Mouse (Mus musculus) thymus, adult 2 months (tissue): Measurements from ENCODE around the gene Nifk. TPM values are rescaled to one million over a fixed set of nuclear protein-coding genes. Genes with fewer than 3 reads are reported as not detected.

Experiments
- DNase-seq: peaks from one replicate; pipeline ENCODE4 v3.0.0; 2021
- H3K27ac ChIP-seq: fragments of 200-500 bp; 2 replicates; pipeline ENCODE4 v1.5.1; 2012; ENCODE audit warnings: low read length, control low read depth; ENCODE audit not compliant: control insufficient read depth, insufficient read depth
- H3K27me3 ChIP-seq: fragments of 200-500 bp; 2 replicates; pipeline ENCODE4 v1.6.1; 2012; ENCODE audit warnings: mild to moderate bottlenecking, low read length, moderate library complexity, mixed read lengths; ENCODE audit not compliant: control insufficient read depth, insufficient read depth
- H3K36me3 ChIP-seq: fragments of 200-500 bp; 2 replicates; pipeline ENCODE4 v1.6.1; 2012; ENCODE audit warnings: mild to moderate bottlenecking, low read length, moderate library complexity; ENCODE audit not compliant: control insufficient read depth, insufficient read depth
- H3K4me1 ChIP-seq: fragments of 200-500 bp; replicated peaks from 2 replicates; pipeline ENCODE4 v1.6.1; 2012; ENCODE audit warnings: low read length; ENCODE audit not compliant: control insufficient read depth, insufficient read depth
- H3K4me3 ChIP-seq: fragments of 200-500 bp; 2 replicates; pipeline ENCODE4 v1.5.1; 2012; ENCODE audit warnings: mild to moderate bottlenecking, low read length, control low read depth, moderate library complexity; ENCODE audit not compliant: control insufficient read depth, insufficient read depth
- CTCF ChIP-seq: fragments of 200-500 bp; IDR thresholded peaks from 2 replicates; pipeline ENCODE4 v1.5.1; 2012; ENCODE audit warnings: mild to moderate bottlenecking, control low read depth, low read length, moderate library complexity, borderline replicate concordance; ENCODE audit not compliant: control insufficient read depth, poor library complexity, insufficient read depth; ENCODE audit errors: extremely low read depth
- POLR2A ChIP-seq: fragments of 200-500 bp; IDR thresholded peaks from 2 replicates; pipeline ENCODE4 v1.6.1; 2012; ENCODE audit warnings: mild to moderate bottlenecking, low read length, control low read depth, moderate library complexity; ENCODE audit not compliant: control insufficient read depth, poor library complexity, insufficient read depth; ENCODE audit errors: extremely low read depth
- WGBS: fragments of 180-500 bp; shearing (Covaris S2); methylation state at CpG from one replicate; pipeline ENCODE4 v1.1.7; 2018; 5-methylcytosine and 5-hydroxymethylcytosine counted together
- polyA plus RNA-seq: library from polyadenylated mRNA; depleted of rRNA; stranded (reverse); fragments of >200 nt; gene quantifications from 2 replicates; pipeline ENCODE4 v1.2.3, GENCODE M21; 2012

The Nifk gene
- polyA plus RNA-seq, 1 experiment: 11.3 TPM

GRCm38 (mm10) chr1:118310780-118311621 lies 10.6 kb upstream of the Nifk start:
- TF ChIP-seq CTCF (peak; percentile 60; the same call in 1 of the 2 replicates), POLR2A (peak; percentile 60)
- H3K27me3 ChIP-seq: no peaks in the 10 kb centered on the region
- peak overlapping the region; percentile 9; the same call in 1 of the 2 replicates for H3K27ac ChIP-seq
- DNase-seq: peak; percentile 80
- H3K4me3 ChIP-seq: peak overlapping the region; percentile 56
- H3K36me3 ChIP-seq: peaks cover 9% of the 10 kb centered on the region
- peaks cover 3% of the 10 kb centered on the region; the same call in 1 of the 2 replicates for H3K4me1 ChIP-seq
- under 1% methylated on average over 67 of the region's 67 CpGs for WGBS

GRCm38 (mm10) chr1:118311622-118312326 lies 9.9 kb upstream of the Nifk start, which contains the start of gene Tsn:
Gene Tsn, minus strand, starts transcription at chr1:118311739.
- peak within 1 kb of the TSS; percentile 56 for H3K4me3 ChIP-seq
- 25% methylated on average over 12 of the region's 12 CpGs for WGBS
- peak within 1 kb of the TSS; percentile 9; the same call in 1 of the 2 replicates for H3K27ac ChIP-seq
- no peak for TF ChIP-seq POLR2A
- TF ChIP-seq CTCF: no peak
- no peaks in the 10 kb centered on the region for H3K27me3 ChIP-seq
- peaks cover 2% of the 10 kb centered on the region; the same call in 1 of the 2 replicates for H3K36me3 ChIP-seq
- peaks cover 3% of the 10 kb centered on the region; the same call in 1 of the 2 replicates for H3K4me1 ChIP-seq
- DNase-seq: no peak

GRCm38 (mm10) chr1:118320696-118321095 lies 943 bp upstream of the Nifk start:
- DNase-seq: peak; percentile 25
- WGBS: 88% methylated on average over 2 of the region's 2 CpGs
- no peak overlapping the region for H3K4me3 ChIP-seq

GRCm38 (mm10) chr1:118334749-118335713 lies 13.4 kb downstream of the Nifk start:
- Histone ChIP-seq H3K4me3 (no peak overlapping the region), H3K27ac (no peak overlapping the region), H3K36me3 (peaks cover 47% of the 10 kb centered on the region), H3K27me3 (no peaks in the 10 kb centered on the region), H3K4me1 (no peaks in the 10 kb centered on the region)
- WGBS: 95% methylated on average over 9 of the region's 9 CpGs
- no peak for TF ChIP-seq CTCF
- TF ChIP-seq POLR2A: no peak
- DNase-seq: no peak

More at GRCm38 (mm10) chr1:118320696-118321095, 943 bp upstream of the Nifk start:
- TF ChIP-seq CTCF (no peak), POLR2A (no peak)
- H3K27me3 ChIP-seq: no peaks in the 10 kb centered on the region
- peaks cover 9% of the 10 kb centered on the region for H3K4me1 ChIP-seq
- H3K36me3 ChIP-seq: no peaks in the 10 kb centered on the region; the same call in 1 of the 2 replicates
- H3K27ac ChIP-seq: no peak overlapping the region

- Histone ChIP-seq H3K36me3 (peaks cover 38% of the 10 kb centered on the region; the same call in 1 of the 2 replicates), H3K4me3 (no peak overlapping the region), H3K27ac (no peak overlapping the region), H3K4me1 (no peaks in the 10 kb centered on the region), H3K27me3 (no peaks in the 10 kb centered on the region)
- no peak for TF ChIP-seq CTCF
- TF ChIP-seq POLR2A: no peak
- DNase-seq: no peak
Measured at GRCm38 (mm10) chr1:118335847-118336246, 14.2 kb downstream of the Nifk start.

- H3K36me3 ChIP-seq: peaks cover 18% of the 10 kb centered on the region; the same call in 1 of the 2 replicates
- H3K4me1 ChIP-seq: no peaks in the 10 kb centered on the region
- 90% methylated on average over 5 of the region's 5 CpGs for WGBS
- H3K27me3 ChIP-seq: no peaks in the 10 kb centered on the region
- no peak for DNase-seq
- no peak for TF ChIP-seq POLR2A
- no peak for TF ChIP-seq CTCF
- H3K4me3 ChIP-seq: no peak overlapping the region
- H3K27ac ChIP-seq: no peak overlapping the region
Measured at GRCm38 (mm10) chr1:118337921-118338320, 16.3 kb downstream of the Nifk start.
